Mouse (Mus musculus) left cerebral cortex, adult 8-10 months (tissue): ENCODE data around the gene Ms4a18. TPM values are rescaled to one million over a fixed set of nuclear protein-coding genes. Genes with fewer than 3 reads are reported as not detected.
"Not testable (repeated sequence)": the region's sequence is repeated elsewhere in the genome, so short reads cannot be mapped to it uniquely, and the experiment has no call there.

Source experiments
- DNase-seq, 2 experiments: peaks; one replicate each; pipeline ENCODE4 v3.0.0; 2022; ENCODE audit warnings: low spot score in 2 of 2
- total RNA-seq, 4 experiments: library from RNA; stranded (reverse); gene quantifications; 2 replicates each; pipeline ENCODE4 v1.2.4; 2022

Ms4a18 gene
- total RNA-seq = not detected

DNA sequence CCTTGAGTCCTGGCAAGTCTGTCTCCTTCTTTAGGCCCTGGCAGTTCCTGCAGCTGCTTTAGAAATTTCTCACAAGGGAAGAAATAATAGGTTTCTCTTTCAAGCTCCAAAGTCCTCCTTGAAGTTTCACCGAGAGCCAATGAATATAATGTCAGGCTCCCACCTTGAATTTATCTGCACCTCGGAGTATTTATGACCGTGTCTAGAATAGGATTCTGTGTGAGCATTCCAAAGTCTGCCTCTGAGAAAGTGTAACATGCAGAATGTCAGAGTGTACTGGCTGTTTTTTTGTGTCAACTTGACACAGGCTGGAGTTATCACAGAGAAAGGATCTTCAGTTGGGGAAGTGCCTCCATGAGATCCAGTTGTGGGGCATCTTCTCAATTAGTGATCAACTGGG is at the start of gene Ms4a18:
Gene Ms4a18 (minus strand): TSS at position 141 of the 400 bp plus-strand sequence.
- DNase-seq = no peak

DNA sequence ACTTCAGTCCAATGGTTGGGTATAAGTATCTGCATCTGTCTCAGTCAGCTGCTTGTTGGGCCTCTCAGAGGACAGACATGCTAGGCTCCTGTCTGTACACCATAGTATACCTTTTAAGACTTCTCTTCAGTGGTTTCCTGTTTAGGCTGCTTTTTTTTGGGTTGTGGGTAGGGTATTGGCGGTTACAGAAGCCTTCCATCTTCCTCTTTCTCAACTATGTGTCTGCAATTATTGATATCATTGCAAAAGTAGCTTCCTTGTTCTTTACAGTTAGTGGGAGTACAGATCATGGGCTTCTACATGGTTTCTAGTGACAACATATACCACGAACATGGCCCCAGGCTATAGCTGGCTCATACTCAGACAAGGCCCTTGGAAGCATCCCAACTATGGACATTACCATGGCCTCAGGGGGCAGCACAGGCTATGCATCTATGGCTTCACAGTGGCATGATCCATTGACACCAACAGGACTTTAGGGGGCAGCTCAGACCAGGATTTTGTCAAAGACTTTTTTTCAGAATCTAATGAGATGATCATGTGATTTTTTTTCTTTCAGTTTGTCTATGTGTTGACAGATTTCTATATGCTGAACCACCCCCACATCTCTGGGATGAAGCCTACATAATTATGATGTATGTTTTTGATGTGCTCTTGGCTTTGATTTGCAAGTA is 47.5 kb upstream of the Ms4a18 start:
- no peak for DNase-seq

DNA sequence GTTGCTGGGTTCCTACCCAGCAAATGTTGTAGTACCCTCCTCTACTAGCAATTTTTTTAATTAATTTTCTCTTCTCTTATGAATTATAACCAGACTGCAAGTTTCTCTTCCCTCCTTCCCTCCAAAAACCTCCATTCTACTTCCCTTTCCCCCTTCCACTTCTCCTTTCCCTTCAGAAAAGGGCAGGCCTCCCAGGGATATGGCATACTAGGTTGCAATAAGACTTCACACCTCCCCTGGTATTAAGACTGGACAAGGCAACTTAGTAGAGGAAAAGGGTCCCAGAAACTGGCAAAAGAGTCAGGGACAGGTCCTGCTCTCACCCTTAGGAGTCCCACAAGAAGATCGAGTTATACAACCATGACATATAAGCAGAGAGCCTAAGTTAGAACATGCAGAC is 43.1 kb upstream of the Ms4a18 start:
- DNase-seq = no peak

DNA sequence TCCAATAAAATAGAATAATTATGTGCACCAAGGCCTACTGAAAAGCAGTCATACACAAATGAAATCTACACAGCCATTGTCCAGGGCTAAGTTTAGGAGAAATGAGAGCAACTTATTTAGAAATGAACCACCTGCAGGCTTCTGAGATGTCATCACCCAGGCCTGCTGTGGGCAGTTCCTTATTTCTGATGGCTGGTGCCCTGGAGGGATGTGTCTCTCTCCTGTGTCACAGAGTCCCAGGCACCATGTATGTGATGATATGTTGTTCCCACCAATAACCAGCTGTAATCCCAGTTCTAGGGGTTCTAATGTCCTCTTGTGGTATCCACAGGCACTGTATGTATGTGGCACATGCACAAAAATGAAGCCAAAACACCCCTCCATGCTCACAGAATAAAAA is 42.1 kb upstream of the Ms4a18 start:
- DNase-seq = no peak

DNA sequence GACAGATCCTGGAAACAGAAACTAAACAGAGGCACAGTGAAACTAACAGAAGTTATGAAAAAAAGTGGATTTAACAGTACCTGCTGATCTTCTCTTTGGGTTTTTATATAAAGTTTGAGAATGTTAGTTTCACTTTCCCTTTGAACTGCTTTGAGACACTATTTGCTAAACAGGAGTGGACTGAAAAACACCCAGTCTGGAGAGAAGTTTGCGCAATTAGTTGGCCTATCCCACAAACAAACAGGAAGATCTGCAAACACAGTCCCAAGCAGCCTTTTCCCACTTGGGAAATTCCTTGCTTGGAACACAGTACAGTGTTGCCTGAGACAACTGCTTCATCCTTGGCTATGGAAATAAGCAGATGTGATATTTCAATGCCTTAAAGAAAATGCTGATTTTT is 37.9 kb upstream of the Ms4a18 start:
- not testable (repeated sequence) for DNase-seq

DNA sequence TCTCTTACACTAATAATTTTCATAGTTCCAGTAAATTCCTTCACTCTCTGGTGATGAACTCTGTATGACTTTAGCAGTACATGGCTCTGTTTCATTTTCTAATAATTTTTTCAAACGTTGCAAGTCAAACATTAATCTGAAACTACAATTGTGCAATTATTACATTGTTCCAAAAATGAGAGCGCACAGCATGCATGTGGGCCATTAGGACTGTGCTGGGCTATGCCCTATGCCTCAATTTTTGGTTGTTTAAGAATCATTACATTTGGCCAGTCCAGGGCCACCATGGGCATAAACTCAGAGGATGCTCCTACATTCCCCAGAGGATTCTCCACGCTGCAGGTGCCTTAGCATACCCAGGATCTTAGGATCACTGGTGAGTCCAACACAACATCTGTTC is 35.4 kb upstream of the Ms4a18 start:
- DNase-seq = no peak

DNA sequence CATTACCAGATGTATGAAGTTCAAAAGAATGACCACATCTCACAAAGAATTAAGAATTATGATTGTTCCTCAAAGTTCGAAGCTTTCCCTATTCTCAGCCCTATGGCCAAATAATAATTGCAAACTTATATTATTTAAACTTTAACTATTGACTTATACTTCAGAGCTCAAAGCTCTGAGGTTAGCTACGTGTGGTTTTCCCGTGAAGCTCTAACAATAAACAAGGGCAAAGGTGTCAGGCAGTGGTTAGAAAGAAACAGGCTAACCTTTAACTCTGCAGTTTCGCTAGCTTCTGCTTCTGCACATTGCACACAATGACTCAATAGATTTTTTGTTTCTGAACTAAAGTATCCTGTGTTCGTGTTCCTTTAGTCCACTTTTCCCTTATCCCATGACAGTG is 35.0 kb upstream of the Ms4a18 start:
- DNase-seq = no peak

DNA sequence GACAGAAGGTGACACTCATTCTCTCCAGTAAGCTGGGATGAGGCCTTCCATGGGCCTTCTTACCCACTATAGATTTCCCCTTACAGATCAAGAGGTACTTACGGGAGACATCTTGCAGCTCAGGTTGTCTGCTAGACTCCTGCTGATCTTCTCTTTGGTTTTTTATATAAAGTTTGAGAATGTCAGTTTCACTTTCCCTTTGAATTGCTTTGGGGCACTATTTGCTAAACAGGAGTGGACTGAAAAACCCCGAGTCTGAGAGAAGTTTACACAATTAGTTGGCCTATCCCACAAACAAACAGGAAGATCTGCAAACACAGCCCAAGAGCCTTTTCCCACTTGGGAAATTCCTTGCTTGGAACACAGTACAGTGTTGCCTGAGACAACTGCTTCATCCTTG is 32.5 kb upstream of the Ms4a18 start:
- DNase-seq = no peak

DNA sequence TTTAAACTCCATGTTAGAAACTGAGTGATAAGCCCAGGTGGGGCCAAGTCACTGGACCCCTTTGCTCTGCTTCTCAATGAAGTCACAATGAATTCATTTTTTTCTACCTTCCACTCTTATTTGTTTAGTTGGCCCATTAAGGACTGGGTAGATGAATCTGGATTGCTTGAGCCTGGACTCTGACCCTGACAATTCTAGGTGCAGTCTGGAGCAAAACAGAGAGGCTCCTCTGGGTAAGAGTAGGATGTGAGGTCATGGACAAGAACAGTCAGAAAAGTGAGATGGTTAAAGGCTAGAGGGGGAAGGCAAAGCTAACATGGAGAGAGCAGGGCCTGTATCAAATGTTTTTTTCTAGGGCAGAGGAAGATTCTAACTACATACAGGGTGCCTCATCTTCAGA is 31.6 kb upstream of the Ms4a18 start:
- no peak for DNase-seq

DNA sequence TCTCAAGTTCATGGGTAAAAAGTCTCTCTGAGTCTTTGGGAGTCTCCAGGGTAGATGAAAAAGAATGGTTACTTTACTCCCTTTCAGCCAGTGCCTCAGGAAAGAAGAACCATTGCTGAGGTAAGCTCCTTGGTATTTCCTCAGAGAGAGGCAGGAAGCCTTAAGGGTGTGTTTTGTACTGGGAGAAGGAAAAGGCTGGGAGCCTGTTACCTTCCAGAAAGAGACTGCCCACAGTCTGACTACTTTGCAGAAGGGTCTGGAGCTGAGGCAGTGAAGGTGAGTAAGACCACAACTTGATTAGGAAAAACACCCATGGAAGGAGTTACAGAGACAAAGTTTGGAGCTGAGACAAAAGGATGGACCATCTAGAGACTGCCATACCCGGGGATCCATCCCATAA is 30.7 kb upstream of the Ms4a18 start:
- no peak for DNase-seq

DNA sequence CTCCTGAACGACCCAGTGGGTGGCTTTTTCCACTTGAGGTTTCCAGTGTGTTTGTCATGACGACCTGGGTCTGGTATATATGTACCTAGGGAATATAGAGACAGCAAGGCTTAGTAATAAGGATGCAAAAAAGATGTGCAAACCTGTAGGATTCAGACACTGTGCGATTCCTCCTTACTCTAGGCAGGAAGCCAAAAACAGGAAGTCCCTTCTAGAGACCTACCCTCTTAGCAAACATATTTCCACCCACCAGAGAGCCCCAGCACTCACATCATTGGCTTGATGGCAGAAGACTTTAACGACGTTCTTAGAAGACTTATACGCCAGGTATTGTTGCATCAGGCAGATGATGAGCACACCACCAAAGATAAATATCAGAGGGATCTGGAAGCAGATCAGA is 30.2 kb upstream of the Ms4a18 start:
- no peak for DNase-seq

DNA sequence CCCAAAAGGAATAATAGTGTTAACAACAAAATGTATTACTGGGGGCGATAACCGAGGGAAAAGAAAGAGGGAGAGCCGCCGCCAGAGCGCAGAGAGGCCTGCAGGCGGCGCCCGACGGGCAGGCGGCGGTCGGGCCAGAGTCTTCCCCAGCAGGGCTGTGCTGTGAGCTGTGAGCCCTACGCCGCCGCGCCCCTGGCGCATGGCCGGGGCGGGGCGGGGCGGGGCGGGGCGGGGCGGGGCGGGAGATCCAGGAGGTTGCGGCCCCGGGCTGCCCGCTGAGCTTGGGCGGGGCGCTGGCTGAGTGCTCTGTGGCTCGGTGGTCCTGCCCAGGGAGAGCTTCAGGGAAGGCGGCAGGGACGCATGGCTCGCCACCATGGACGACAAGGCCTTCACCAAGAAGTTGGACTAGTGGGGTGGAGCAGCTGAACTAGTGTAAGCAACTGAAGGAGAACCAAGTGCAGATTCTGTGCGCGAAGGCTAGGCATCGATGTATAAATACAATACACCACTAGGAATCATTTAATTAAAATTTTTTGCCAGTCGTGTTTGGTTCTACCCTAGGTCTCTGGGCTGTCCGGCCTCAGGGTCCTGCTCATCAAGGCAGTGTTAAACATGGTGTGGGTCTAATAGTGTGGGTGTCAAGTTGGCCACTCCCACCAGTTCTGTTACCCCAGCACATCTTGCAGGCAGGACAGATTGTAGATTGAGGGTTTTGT is 27.3 kb upstream of the Ms4a18 start:
- no peak for DNase-seq

DNA sequence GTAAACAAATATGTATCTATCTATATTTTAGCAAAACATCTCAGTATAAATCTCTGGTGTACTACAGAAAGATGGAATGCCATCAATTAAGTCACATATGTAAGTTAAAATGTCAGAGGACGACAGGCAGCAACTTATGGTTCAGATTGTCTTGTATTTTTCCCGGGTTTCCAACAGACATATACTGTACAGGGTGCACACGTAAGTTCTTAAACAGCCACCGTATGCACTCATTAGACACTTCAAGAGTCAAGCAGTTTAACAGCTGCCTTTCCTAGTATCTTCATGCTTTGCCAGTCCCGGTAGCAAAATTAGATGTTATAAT is 26.8 kb upstream of the Ms4a18 start:
- DNase-seq = no peak

DNA sequence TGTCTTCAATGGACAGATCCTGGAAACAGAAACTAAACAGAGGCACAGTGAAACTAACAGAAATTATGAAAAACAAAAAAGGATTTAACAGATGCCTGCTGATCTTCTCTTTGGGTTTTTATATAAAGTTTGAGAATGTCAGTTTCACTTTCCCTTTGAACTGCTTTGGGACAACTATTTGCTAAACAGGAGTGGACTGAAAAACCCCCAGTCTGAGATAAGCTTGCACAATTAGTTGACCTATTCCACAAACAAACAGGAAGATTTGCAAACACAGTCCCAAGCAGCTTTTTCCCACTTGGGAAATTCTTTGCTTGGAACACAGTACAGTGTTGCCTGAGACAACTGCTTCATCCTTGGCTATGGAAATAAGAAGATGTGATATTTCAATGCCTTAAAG is 19.7 kb upstream of the Ms4a18 start:
- no peak for DNase-seq

DNA sequence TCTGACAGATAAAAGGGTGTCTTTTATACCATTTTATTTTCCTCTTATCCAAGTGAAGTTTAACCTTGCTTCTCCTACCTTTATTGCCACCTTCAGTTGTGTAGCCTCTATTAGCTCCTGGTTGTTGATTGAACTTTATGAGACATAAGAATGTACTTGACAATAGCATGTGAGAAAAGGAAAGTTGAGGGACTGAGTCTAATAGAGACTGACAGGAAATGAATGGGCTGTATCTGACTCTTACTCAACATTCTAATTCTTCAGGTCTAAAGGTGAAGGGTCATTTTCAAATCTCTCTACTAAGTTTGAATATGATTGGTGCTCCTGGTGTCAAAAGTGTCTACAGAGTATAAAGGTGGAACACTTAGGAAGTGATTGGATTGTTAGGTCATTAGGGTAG is 4.6 kb upstream of the Ms4a18 start:
- no peak for DNase-seq

DNA sequence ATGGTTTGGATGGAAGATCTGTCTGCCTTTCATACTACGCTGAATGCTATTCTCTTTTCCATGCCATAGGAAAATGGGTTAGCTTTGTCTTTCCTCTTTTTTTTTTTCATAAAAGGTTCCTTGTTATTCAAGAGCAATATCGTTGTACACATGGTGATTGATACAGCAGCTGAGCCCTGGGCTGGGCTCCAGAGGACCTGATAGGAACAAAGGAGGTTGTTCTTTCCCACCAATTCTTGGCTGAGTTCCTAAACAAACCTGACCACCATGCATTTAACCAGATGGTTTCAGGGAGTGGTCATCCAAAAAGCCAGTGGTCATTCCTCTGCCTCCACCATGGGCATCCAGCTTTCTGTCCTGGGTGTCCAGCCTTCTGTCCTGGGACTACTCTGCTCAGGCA is 580 bp downstream of the Ms4a18 start:
- DNase-seq = no peak

DNA sequence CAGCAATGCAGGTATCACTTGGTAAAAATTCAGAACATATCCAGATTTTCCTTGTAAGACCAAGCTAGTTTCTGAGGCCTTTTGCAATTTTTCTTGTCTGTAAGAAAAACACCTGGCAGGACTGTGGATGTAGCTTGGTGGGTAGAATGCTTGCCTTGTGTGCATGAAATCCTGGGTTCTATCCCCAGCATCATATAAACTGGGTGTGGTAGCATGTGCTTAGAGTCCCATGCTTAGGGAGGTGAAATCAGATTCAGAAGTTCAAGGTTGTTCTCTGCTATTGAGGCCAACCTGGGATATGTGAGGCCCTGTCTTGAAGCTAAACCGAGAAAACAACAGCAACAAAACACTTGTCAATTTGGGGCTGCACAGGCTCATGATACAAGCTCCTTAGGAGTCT is 1.8 kb downstream of the Ms4a18 start:
- no peak for DNase-seq

DNA sequence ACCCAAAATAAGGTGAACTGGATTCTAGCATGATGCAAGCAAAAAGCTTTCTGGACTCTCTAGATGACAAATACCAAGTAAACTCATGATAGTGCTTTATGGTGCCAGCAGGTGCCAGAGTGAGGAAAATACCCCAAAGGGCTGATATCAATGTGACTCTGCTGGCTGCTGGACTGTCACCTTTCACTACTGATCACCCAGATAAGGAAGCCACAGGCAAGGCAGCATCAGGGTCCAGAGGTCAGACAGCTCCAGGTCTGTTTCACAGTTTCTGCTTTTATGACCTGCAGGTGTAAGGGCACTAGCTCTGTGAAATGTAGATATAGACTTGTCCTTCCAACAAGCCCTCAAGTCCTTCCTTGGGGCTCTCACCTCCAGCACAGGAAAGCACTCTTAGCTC is 2.4 kb downstream of the Ms4a18 start:
- no peak for DNase-seq

DNA sequence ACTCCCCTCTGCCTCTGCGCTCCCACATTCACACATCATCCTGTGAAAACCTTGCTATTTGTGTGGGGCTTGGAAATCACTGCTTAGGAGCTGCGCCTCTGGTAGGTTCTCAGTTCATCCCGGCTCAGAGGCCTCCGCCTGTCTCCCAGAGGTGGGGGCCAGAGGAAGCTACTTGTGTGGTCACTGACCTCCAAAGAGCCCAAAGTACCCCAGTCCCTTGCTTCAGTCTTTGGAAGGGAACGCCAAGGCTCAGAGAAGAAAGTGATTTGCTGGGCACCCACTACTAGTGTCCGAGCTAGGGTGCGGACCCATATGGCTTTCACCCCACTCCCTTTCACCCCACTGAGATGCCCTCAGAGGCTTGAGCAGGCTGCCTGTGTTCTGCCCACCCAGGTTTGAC is 24.7 kb downstream of the Ms4a18 start, which contains the start of gene Ms4a15:
Gene Ms4a15 (minus strand): TSS at position 101 of the 400 bp plus-strand sequence.
- DNase-seq = no peak

DNA sequence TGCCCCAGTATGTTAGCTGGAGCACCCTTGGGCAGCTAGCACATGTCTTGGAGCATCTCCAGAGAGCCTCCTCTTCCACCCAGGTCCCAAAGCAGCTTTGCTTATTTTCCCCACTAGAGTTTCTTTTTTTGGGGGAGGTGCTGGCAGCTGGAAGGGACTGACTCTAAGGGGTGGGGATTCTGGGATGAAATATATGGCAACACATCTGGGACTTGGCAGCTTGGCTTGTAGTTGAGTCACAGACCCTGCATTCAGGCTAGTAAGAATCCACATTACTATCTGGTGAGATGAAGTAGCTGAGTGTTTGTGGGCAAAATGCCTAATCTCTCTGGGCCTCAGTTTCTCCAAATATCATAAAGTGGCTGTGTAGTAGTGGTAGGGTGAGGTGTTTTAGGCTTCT is 25.9 kb downstream of the Ms4a18 start:
- DNase-seq = no peak

DNA sequence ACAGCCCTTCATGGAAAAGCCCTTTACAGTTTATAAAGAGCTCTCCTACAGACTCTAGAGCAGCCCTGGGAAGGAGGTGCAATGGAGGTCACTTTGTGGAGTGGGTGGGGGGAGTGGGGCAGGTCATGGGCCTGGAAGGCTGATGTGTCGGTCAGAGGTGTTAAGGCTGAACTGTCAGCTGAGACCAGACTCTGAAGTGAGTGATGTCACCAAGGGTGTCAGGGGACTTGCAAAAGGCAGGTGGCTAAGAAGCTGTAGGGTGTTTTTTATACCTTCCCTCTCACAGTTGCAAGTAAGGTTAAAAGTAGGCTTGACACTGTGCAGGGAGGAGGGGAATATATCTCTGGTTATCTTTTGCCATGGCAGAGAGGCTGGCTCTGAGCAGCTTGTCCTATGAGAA is 27.1 kb downstream of the Ms4a18 start:
- DNase-seq = no peak

DNA sequence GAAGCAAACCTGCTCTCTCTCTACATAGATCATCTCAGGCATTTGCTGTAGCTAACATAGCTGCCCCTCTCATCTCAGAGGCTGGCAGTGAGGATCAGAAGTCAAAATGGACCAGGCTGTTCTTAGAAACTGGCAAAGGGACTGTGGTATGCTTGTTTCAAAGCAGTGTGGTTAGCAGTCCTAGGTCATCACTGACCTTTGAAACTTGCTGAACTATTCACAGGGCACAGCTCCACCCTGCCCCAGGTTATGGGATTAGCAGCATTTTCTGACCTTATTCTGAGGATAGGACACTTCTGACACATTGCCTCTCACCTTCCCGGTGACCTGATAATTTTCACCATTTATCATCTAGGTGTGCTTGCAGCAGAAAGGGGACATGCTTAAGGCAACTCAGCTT is 29.3 kb downstream of the Ms4a18 start:
- no peak for DNase-seq

DNA sequence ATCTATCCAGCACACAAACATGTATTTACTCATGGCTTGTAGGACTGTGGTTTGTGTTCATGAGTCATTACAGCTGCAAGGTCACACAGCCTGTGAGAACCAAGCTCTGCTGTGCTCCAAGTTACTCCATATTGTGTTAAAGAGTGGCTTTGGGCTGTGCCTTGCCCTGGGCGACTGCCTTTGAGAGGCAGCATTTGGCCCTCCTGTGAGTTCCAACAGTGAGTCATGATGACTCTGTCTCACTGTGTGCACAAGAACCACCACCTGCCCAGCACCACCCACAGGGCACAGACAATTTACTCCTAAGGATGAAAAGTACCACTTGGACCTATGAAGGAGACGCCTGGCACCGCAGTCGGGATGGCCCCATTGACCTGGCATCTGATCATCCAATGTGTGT is 31.9 kb downstream of the Ms4a18 start:
- DNase-seq = no peak

DNA sequence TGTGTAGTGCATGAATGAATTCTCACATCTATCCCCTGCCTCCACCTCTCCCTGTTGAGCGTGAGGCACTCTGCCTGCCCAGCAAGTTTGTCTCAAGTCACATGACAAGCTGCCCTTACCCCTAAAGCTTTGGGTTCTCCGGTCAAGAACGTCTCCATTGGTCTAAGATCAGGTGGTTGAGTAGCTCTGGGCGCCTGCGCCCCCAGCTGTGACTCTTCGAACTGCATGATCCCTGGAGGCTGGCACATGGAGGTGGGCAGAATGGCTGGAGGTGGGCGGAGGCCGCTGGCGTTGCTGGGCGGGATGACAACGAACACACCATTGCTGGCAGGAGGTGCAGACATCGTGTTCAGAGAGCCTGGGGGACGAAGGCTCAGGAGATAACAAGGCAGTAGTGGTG is 33.3 kb downstream of the Ms4a18 start:
- no peak for DNase-seq
